Mouse (Mus musculus): ENCODE results near the gene Tfeb.
A peak's percentile ranks its signal among the peaks of the same experiment; 100 is the strongest.

The Tfeb gene

DNA sequence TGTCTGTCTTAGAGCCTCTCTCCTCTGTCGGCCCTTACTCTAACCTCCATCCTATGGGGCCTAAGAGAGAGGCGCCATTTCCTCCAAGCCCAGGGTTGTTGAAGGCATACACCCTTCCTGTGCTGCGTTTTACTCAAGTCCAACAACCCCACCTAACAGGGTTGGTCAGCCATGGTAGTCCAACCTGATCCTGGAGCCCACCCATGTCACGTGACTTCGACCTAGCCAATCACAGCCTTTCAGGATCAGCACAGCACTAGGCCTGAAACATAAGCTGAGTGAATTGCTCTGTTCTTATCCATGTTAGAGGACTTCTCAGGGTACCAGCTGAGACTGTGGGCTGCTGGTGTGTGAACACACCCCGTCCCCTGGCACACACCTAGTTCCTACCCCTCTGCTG is 75.4 kb downstream of the Tfeb start:
- no peaks in the 10 kb centered on the region for H3K36me3 ChIP-seq (ENCODE audit: insufficient read depth, low read length)
- TF ChIP-seq CTCF (conservative IDR thresholded peaks at IDR 0.05; ENCODE audit: low read length): no peak
- TF ChIP-seq POU5F1 (IDR thresholded peaks at IDR 0.05; ENCODE audit: borderline replicate concordance, low read length): no peak
- no peak for TF ChIP-seq NANOG (IDR thresholded peaks at IDR 0.05; ENCODE audit: borderline replicate concordance, low read length)
- peaks cover 32% of the 10 kb centered on the region for H3K27me3 ChIP-seq (ENCODE audit: insufficient read depth, low read length)
- no peak overlapping the region for H3K4me3 ChIP-seq (replicated peaks; ENCODE audit: low read length)
- H3K4me1 ChIP-seq (replicated peaks; ENCODE audit: low read depth, low read length): peaks cover 73% of the 10 kb centered on the region
- no peaks in the 10 kb centered on the region for H3K9me3 ChIP-seq (ENCODE audit: low read length)

DNA sequence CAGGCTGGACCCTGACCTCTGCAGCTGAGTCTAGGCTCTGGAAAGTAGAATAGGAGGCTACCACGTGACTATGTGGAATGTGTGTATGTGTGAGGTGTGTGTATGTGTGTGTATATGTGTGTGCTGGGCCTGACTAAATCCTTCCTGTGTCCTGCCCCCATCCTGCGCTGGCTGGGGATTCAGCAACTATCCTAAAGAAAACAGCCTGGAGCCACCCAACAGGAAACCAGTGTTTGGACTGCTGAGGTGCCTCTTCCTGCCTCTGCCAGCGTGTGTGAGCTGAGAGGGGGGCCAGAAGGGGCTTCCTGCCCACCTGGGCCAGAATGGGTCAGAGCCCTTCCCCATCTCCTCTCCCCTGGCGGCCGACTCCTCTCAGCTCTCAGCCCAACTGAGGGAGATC is 76.8 kb downstream of the Tfeb start:
- H3K27me3 ChIP-seq (ENCODE audit: insufficient read depth, low read length): peaks cover 19% of the 10 kb centered on the region
- H3K36me3 ChIP-seq (ENCODE audit: insufficient read depth, low read length): no peaks in the 10 kb centered on the region
- TF ChIP-seq POU5F1 (IDR thresholded peaks at IDR 0.05; ENCODE audit: borderline replicate concordance, low read length) (no peak), CTCF (conservative IDR thresholded peaks at IDR 0.05; ENCODE audit: low read length) (no peak), NANOG (IDR thresholded peaks at IDR 0.05; ENCODE audit: borderline replicate concordance, low read length) (no peak)
- peaks cover 86% of the 10 kb centered on the region for H3K4me1 ChIP-seq (replicated peaks; ENCODE audit: low read depth, low read length)
- H3K4me3 ChIP-seq (replicated peaks; ENCODE audit: low read length): peak overlapping the region; percentile 43
- H3K9me3 ChIP-seq (ENCODE audit: low read length): no peaks in the 10 kb centered on the region

DNA sequence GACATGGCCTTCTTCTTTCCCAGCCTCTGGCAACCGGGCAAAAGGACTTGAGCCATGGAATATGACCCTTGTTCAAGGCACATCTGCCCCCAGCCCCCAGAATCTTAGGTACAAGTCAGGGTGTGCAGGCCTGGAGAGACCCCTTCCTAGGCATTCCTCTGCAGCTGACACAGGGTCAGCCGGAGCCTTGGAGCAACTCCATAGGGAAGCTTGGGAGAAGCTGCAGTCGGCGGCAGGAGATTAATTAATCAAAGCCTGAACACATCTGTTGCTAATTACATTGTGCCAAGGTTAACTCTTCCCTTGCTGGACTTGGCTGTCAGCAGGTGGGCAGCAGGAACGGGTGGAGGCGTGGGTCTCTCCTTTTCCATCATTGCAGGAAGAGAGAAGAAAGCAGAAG is 77.7 kb downstream of the Tfeb start:
- H3K36me3 ChIP-seq (ENCODE audit: insufficient read depth, low read length): no peaks in the 10 kb centered on the region
- H3K9me3 ChIP-seq (ENCODE audit: low read length): no peaks in the 10 kb centered on the region
- peak overlapping the region; percentile 43 for H3K4me3 ChIP-seq (replicated peaks; ENCODE audit: low read length)
- H3K27me3 ChIP-seq (ENCODE audit: insufficient read depth, low read length): peaks cover 12% of the 10 kb centered on the region
- H3K4me1 ChIP-seq (replicated peaks; ENCODE audit: low read depth, low read length): peaks cover 88% of the 10 kb centered on the region
- TF ChIP-seq POU5F1 (IDR thresholded peaks at IDR 0.05; ENCODE audit: borderline replicate concordance, low read length) (no peak), CTCF (conservative IDR thresholded peaks at IDR 0.05; ENCODE audit: low read length) (no peak), NANOG (IDR thresholded peaks at IDR 0.05; ENCODE audit: borderline replicate concordance, low read length) (no peak)

DNA sequence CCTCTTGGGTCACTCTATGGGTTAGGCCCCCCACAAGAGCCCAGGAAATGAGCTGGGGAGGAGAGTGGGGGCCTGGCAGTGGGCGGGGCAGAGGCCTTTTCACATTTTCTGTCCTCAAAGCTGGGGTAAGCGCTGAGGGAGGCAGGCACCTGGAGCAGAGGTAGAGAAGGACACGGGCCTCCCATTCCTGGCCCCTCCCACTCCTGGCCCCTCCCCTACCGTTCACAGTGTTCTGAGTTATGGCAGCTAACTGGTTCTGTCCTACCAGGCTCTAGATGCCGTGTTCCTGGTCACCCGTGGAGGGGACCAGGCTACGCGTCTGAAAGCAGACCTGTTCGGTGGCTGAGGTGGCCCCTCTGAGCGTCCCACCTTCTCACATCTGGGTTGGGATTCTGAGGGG is 78.6 kb downstream of the Tfeb start:
- Histone ChIP-seq H3K4me3 (replicated peaks; ENCODE audit: low read length) (peak overlapping the region; percentile 78), H3K9me3 (ENCODE audit: low read length) (no peaks in the 10 kb centered on the region), H3K4me1 (replicated peaks; ENCODE audit: low read depth, low read length) (peaks cover 89% of the 10 kb centered on the region), H3K27me3 (ENCODE audit: insufficient read depth, low read length) (peaks cover 5% of the 10 kb centered on the region), H3K36me3 (ENCODE audit: insufficient read depth, low read length) (no peaks in the 10 kb centered on the region)
- TF ChIP-seq NANOG (IDR thresholded peaks at IDR 0.05; ENCODE audit: borderline replicate concordance, low read length): no peak
- TF ChIP-seq CTCF (conservative IDR thresholded peaks at IDR 0.05; ENCODE audit: low read length): no peak
- no peak for TF ChIP-seq POU5F1 (IDR thresholded peaks at IDR 0.05; ENCODE audit: borderline replicate concordance, low read length)

DNA sequence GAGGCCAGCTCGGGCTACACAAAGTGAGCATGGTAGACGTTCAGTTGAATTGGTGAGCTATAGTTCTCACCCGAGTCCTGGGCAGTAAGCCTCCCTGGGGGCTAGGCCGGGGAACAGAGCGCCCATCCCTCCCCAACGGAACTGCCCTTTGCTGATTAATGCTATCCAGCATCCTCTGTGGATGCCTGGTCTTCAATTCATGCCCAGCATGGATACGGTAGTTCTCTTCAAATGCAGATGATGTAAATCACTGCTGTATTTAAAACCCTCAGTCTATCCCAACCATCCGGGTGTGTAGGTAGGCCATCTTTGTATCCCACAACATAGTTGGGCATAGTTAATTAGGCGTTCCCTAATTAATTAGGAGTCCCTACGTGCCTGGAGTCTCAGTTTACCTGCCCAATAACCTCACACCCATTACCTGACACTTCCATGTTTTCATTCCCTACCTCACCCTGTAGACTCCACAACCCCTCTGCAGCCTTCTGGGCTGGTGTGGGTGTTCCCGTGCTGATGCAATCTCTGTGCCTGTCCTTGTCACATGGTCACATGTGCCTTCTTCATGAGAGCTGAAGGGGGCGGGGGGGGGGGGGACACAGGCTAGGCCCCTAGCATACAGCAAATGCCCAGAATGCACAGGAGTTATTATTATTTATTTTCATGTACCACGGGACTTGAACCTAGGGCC is 81.4 kb downstream of the Tfeb start:
- Histone ChIP-seq H3K36me3 (ENCODE audit: insufficient read depth, low read length) (peaks cover 5% of the 10 kb centered on the region; the same call in 1 of the 2 replicates), H3K27me3 (ENCODE audit: insufficient read depth, low read length) (peaks cover 6% of the 10 kb centered on the region), H3K4me1 (replicated peaks; ENCODE audit: low read depth, low read length) (peaks cover 91% of the 10 kb centered on the region), H3K4me3 (replicated peaks; ENCODE audit: low read length) (peak overlapping the region; percentile 45), H3K9me3 (ENCODE audit: low read length) (no peaks in the 10 kb centered on the region)
- TF ChIP-seq POU5F1 (IDR thresholded peaks at IDR 0.05; ENCODE audit: borderline replicate concordance, low read length): peak; percentile 63; the same call in 1 of the 2 replicates
- TF ChIP-seq NANOG (IDR thresholded peaks at IDR 0.05; ENCODE audit: borderline replicate concordance, low read length): peak; percentile 80
- no peak for TF ChIP-seq CTCF (conservative IDR thresholded peaks at IDR 0.05; ENCODE audit: low read length)

DNA sequence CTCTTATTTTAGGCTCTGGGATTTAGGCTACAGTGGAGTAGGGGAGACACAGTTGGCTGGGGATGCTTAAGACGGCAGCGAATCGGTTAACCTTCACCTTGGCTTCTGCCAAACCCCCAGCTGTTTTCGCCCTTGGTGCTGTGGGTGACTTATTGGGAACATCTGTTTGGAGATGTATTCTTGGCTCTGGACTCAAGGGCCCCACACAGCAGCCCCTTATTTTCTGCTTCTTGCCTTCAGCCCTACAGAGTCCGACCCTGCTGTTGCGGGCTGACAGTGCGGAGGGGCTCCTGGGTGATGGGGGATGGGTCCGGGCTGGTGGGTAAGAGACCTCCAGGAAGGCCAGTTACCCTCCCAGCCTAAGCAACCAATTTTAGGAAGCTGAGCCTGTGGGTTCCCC is 84.5 kb downstream of the Tfeb start:
- H3K4me1 ChIP-seq (replicated peaks; ENCODE audit: low read depth, low read length): peaks cover 72% of the 10 kb centered on the region
- H3K36me3 ChIP-seq (ENCODE audit: insufficient read depth, low read length): peaks cover 5% of the 10 kb centered on the region; the same call in 1 of the 2 replicates
- no peaks in the 10 kb centered on the region for H3K9me3 ChIP-seq (ENCODE audit: low read length)
- peaks cover 14% of the 10 kb centered on the region for H3K27me3 ChIP-seq (ENCODE audit: insufficient read depth, low read length)
- TF ChIP-seq NANOG (IDR thresholded peaks at IDR 0.05; ENCODE audit: borderline replicate concordance, low read length) (no peak), CTCF (conservative IDR thresholded peaks at IDR 0.05; ENCODE audit: low read length) (no peak), POU5F1 (IDR thresholded peaks at IDR 0.05; ENCODE audit: borderline replicate concordance, low read length) (no peak)
- peak overlapping the region; percentile 66 for H3K4me3 ChIP-seq (replicated peaks; ENCODE audit: low read length)

DNA sequence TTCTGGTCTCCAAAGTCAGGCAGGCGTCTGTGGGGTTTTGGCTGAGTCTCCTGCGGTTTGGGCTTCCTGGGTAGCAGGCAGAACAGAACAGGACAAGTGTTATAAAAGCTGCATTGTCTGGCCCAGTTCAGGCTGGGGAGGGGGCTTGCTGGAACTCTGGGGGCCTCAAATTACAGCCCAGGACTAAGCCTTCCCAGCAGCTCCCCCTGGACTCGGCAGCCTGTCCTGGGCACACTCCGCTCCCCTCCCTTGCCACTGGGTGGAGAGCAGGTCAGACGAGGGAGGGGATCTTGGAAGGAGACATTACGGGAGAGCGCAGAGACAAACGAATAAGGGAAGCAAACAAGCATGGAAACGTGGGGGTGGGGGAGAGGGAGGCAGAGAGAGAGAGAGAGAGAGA is 94.3 kb downstream of the Tfeb start:
- Histone ChIP-seq H3K4me3 (replicated peaks; ENCODE audit: low read length) (no peak overlapping the region), H3K27me3 (ENCODE audit: insufficient read depth, low read length) (peaks cover 73% of the 10 kb centered on the region), H3K36me3 (ENCODE audit: insufficient read depth, low read length) (no peaks in the 10 kb centered on the region), H3K9me3 (ENCODE audit: low read length) (peaks cover 13% of the 10 kb centered on the region), H3K4me1 (replicated peaks; ENCODE audit: low read depth, low read length) (peaks cover 43% of the 10 kb centered on the region)
- TF ChIP-seq NANOG (IDR thresholded peaks at IDR 0.05; ENCODE audit: borderline replicate concordance, low read length) (no peak), POU5F1 (IDR thresholded peaks at IDR 0.05; ENCODE audit: borderline replicate concordance, low read length) (no peak), CTCF (conservative IDR thresholded peaks at IDR 0.05; ENCODE audit: low read length) (no peak)

DNA sequence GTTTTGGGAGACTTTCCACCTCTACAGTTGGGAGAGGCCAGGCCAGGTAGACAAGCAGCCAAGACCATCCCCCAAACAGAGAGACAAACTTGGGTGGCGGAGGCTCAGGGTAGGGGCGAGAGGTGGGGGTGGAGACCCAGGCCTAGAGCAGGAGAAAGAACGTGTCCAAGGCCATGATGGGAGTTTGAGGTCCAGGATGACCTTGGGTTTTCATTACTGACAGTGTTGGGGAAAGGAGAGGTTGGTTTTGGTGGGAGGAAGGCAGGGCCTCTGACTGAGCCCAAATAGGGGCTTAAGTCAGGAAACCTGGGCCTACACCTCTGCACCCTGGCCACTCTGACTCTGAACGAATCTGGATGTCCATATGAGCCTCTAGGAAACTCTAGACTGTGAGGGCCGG is 94.9 kb downstream of the Tfeb start:
- Histone ChIP-seq H3K27me3 (ENCODE audit: insufficient read depth, low read length) (peaks cover 78% of the 10 kb centered on the region), H3K9me3 (ENCODE audit: low read length) (peaks cover 13% of the 10 kb centered on the region), H3K4me3 (replicated peaks; ENCODE audit: low read length) (peak overlapping the region; percentile 84; the same call in 1 of the 2 replicates), H3K36me3 (ENCODE audit: insufficient read depth, low read length) (no peaks in the 10 kb centered on the region), H3K4me1 (replicated peaks; ENCODE audit: low read depth, low read length) (peaks cover 43% of the 10 kb centered on the region)
- TF ChIP-seq NANOG (IDR thresholded peaks at IDR 0.05; ENCODE audit: borderline replicate concordance, low read length): no peak
- no peak for TF ChIP-seq CTCF (conservative IDR thresholded peaks at IDR 0.05; ENCODE audit: low read length)
- no peak for TF ChIP-seq POU5F1 (IDR thresholded peaks at IDR 0.05; ENCODE audit: borderline replicate concordance, low read length)
